In the genomic region with DNA sequence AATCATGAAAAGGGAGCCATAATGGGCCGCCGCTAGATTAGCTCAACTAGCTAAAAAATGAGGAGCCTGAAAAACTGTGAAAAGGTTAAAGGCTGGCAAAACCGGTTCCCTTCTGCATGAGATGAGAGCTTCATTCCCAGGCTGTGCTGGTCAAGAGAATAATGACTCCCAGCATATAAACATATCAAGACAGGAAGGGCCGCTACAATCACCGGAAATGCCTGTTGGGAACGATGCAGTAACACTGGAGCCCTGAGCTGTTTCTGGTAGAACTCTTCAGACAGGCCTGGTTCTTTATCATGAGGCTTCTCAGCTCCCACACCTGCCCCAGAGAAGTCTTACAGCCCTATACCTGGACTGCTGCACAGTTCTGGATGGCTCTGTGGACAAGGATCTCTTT, we compare ENCODE assay signal across 9 mouse cellular contexts. TPM values are rescaled to one million over a fixed set of nuclear protein-coding genes. Genes with fewer than 3 reads are reported as not detected.
A peak's percentile ranks its signal among the peaks of the same experiment; 100 is the strongest.
DNase-seq lines count a peak whose midpoint lies in the region; ATAC-seq lines count a peak whose summit lies in the region.
"Had no signal": no experiment of that assay in that cellular context is flagged by ENCODE, and none has a peak within 500 bp of the region (broad histone marks: within the 10 kb centered on the region; RNA-seq: fewer than 3 reads in every experiment).

No protein-coding gene starts in this region.

- peak; percentile 71 for ATAC-seq in heart, embryonic 12.5 days (ENCODE audit: insufficient number of reproducible peaks, low FRiP score)
- ATAC-seq in kidney, embryonic 14.5 days (ENCODE audit: low FRiP score, low TSS enrichment) = no peak
- no peak for ATAC-seq in megakaryocyte-erythroid progenitor cell, adult 5-6 weeks (replicated peaks; ENCODE audit: low FRiP score, low TSS enrichment, poor library complexity, severe bottlenecking)

- H3K9ac ChIP-seq in heart, embryonic 12.5 days = no peak overlapping the region
- no peak overlapping the region for H3K9ac ChIP-seq in kidney, embryonic 14.5 days (ENCODE audit: low read depth, low read length)
- H3K9ac ChIP-seq: embryonic facial prominence, embryonic 12.5 days had no signal

- WGBS in heart, embryonic 12.5 days = 76% methylated on average over 6 of the region's 6 CpGs
- WGBS in kidney, embryonic 14.5 days = 92% methylated on average over 6 of the region's 6 CpGs

- H3K36me3 ChIP-seq in heart, embryonic 12.5 days = peaks cover 73% of the 10 kb centered on the region
- peaks cover 53% of the 10 kb centered on the region for H3K36me3 ChIP-seq in kidney, embryonic 14.5 days (ENCODE audit: control insufficient read depth, insufficient read depth, low read length)

- no peak overlapping the region for H3K4me2 ChIP-seq in heart, embryonic 12.5 days
- no peak overlapping the region for H3K4me2 ChIP-seq in kidney, embryonic 14.5 days (replicated peaks; ENCODE audit: low read depth, low read length)
- H3K4me2 ChIP-seq: embryonic facial prominence, embryonic 12.5 days had no signal

- no peaks in the 10 kb centered on the region for H3K27me3 ChIP-seq in heart, embryonic 12.5 days (replicated peaks)
- H3K27me3 ChIP-seq in kidney, embryonic 14.5 days (ENCODE audit: control insufficient read depth, insufficient read depth, low read length) = no peaks in the 10 kb centered on the region
- H3K27me3 ChIP-seq: embryonic facial prominence, embryonic 12.5 days had no signal

- H3K27ac ChIP-seq in heart, embryonic 12.5 days (ENCODE audit: poor library complexity, severe bottlenecking) = peak overlapping the region; percentile 71
- peak overlapping the region; percentile 59; the same call in 1 of the 2 replicates for H3K27ac ChIP-seq in kidney, embryonic 14.5 days (ENCODE audit: low read depth, low read length)
- H3K27ac ChIP-seq: embryonic facial prominence, embryonic 12.5 days had no signal

- H3K9me3 ChIP-seq in heart, embryonic 12.5 days (replicated peaks) = no peaks in the 10 kb centered on the region
- no peaks in the 10 kb centered on the region for H3K9me3 ChIP-seq in kidney, embryonic 14.5 days (ENCODE audit: control insufficient read depth, low read length)
- H3K9me3 ChIP-seq: embryonic facial prominence, embryonic 12.5 days had no signal

- DNase-seq in adrenal gland, postnatal 10 days = peak; percentile 23
- DNase-seq in adrenal gland, postnatal 4 days (ENCODE audit: low spot score in 2 of 2) = no peak
- DNase-seq in lung, postnatal 14 days = peak; percentile 62
- no peak for DNase-seq in spleen, postnatal 14 days (ENCODE audit: low spot score in 2 of 2)
- no peak for DNase-seq in frontal cortex, postnatal 36 days (ENCODE audit: low spot score in 2 of 2)

- H3K4me1 ChIP-seq in heart, embryonic 12.5 days (replicated peaks) = no peaks in the 10 kb centered on the region
- no peaks in the 10 kb centered on the region for H3K4me1 ChIP-seq in kidney, embryonic 14.5 days (ENCODE audit: control insufficient read depth, insufficient read depth, low read length)
- H3K4me1 ChIP-seq: embryonic facial prominence, embryonic 12.5 days had no signal

- H3K4me3 ChIP-seq in heart, embryonic 12.5 days = no peak overlapping the region
- H3K4me3 ChIP-seq in kidney, embryonic 14.5 days (ENCODE audit: low read length) = no peak overlapping the region
- H3K4me3 ChIP-seq: embryonic facial prominence, embryonic 12.5 days had no signal

RNA-seq across cellular contexts. Expression of a gene that starts 31.8 kb away (rescaled TPM):
- 10 to 100 TPM; 28.5 to 36.1 TPM for total RNA-seq in adrenal gland, postnatal 10 days (2021)
- 10 to 100 TPM; 41.3 to 44.0 TPM for total RNA-seq in adrenal gland, postnatal 4 days (2021)
- 24.2 and 26.3 TPM in 2 replicates for polyA plus RNA-seq in heart, embryonic 12.5 days (2016; fragmentation: Nextera tagmentation; extraction: Ambion mirVana)
- polyA plus RNA-seq in kidney, embryonic 14.5 days (2014; fragmentation: Nextera tagmentation; extraction: Ambion mirVana) = 13.3 and 24.4 TPM in 2 replicates
- total RNA-seq in megakaryocyte-erythroid progenitor cell, adult 5-6 weeks (2014; fragmentation: Nextera tagmentation) = 15.6 and 25.5 TPM in 2 replicates
- total RNA-seq in megakaryocyte-erythroid progenitor cell, adult 5-6 weeks (2017) = 29.4 and 34.1 TPM in 2 replicates

RNA-seq across cellular contexts. Expression of a gene that starts 45.4 kb away (rescaled TPM):
- total RNA-seq in adrenal gland, postnatal 10 days (2021) = 10 to 100 TPM; 16.1 to 20.7 TPM
- total RNA-seq in adrenal gland, postnatal 4 days (2021) = 10 to 100 TPM; 20.4 to 20.5 TPM
- polyA plus RNA-seq in heart, embryonic 12.5 days (2016; fragmentation: Nextera tagmentation; extraction: Ambion mirVana) = 58.4 and 63.5 TPM in 2 replicates
- polyA plus RNA-seq in kidney, embryonic 14.5 days (2014; fragmentation: Nextera tagmentation; extraction: Ambion mirVana) = 63.1 and 77.4 TPM in 2 replicates
- total RNA-seq in megakaryocyte-erythroid progenitor cell, adult 5-6 weeks (2014; fragmentation: Nextera tagmentation) = 25.7 and 30.0 TPM in 2 replicates
- 64.9 and 102 TPM in 2 replicates for total RNA-seq in megakaryocyte-erythroid progenitor cell, adult 5-6 weeks (2017)

Comparison
In these comparisons a context has a peak if more than half of its experiments do, and no peak if none do; other contexts are left out.
1. DNase-seq: peak in adrenal gland, postnatal 10 days (single experiment) and lung, postnatal 14 days (single experiment); none in adrenal gland, postnatal 4 days (0 of 2), spleen, postnatal 14 days (0 of 2) and frontal cortex, postnatal 36 days (0 of 2).